9 mouse cellular contexts compared by ENCODE assay signal in genomic region chr13:40994487-40995263, GRCm38 (mm10). TPM values are rescaled to one million over a fixed set of nuclear protein-coding genes. Genes with fewer than 3 reads are reported as not detected.
DNase-seq lines count a peak whose midpoint lies in the region; ATAC-seq and TF ChIP-seq lines count a peak whose summit lies in the region.
"Had no signal": no experiment of that assay in that cellular context is flagged by ENCODE, and none has a peak within 500 bp of the region (broad histone marks: within the 10 kb centered on the region; RNA-seq: fewer than 3 reads in every experiment).

No protein-coding gene starts in this region.

- H3K4me3 ChIP-seq in hindbrain, embryonic 11.5 days (ENCODE audit: low read depth, low read length) = no peak overlapping the region
- H3K4me3 ChIP-seq in hindbrain, embryonic 14.5 days (replicated peaks; ENCODE audit: low read length) = no peak overlapping the region
- H3K4me3 ChIP-seq in neural tube, embryonic 15.5 days (replicated peaks) = no peak overlapping the region
- no peak overlapping the region for H3K4me3 ChIP-seq in forebrain, embryonic 16.5 days (replicated peaks; ENCODE audit: low read length)
- no peak overlapping the region for H3K4me3 ChIP-seq in stomach, postnatal 0 days (ENCODE audit: low read depth, low read length)

- H3K4me2 ChIP-seq in hindbrain, embryonic 11.5 days (replicated peaks; ENCODE audit: low read depth, low read length) = no peak overlapping the region
- no peak overlapping the region for H3K4me2 ChIP-seq in hindbrain, embryonic 14.5 days (replicated peaks)
- 0 out of 2 replicates have a peak overlapping the region, but pooled peaks have one; percentile 15 for H3K4me2 ChIP-seq in neural tube, embryonic 15.5 days
- 0 out of 2 replicates have a peak overlapping the region, but pooled peaks have one; percentile 10 for H3K4me2 ChIP-seq in forebrain, embryonic 16.5 days (ENCODE audit: low read length)
- H3K4me2 ChIP-seq in stomach, postnatal 0 days (replicated peaks; ENCODE audit: low read depth) = peak overlapping the region; percentile 38

- TF ChIP-seq EP300 in stomach, postnatal 0 days (optimal IDR thresholded peaks at IDR 0.05) = no peak

- DNase-seq in hindbrain, embryonic 11.5 days (ENCODE audit: low spot score) = peak; percentile 16
- DNase-seq in hindbrain, embryonic 14.5 days (ENCODE audit: low spot score) = no peak
- DNase-seq in neural tube, embryonic 10.5 days (ENCODE audit: extremely low spot score, low spot score) = no peak
- peak; percentile 15 for DNase-seq in stomach, postnatal 0 days (ENCODE audit: low spot score)
- no peak for DNase-seq in spleen, postnatal 14 days (ENCODE audit: low spot score in 2 of 2)
- DNase-seq in right cerebral cortex, postnatal 10 days (ENCODE audit: low spot score in 2 of 2) = no peak
- DNase-seq: right cerebral cortex, postnatal 25 days had no signal

- no peak for TF ChIP-seq CTCF in stomach, postnatal 0 days (IDR thresholded peaks at IDR 0.05; ENCODE audit: low read depth)

- 33% methylated on average over 8 of the region's 8 CpGs for WGBS in hindbrain, embryonic 11.5 days
- WGBS in hindbrain, embryonic 14.5 days = 24% methylated on average over 8 of the region's 8 CpGs
- WGBS in neural tube, embryonic 15.5 days = 9% methylated on average over 8 of the region's 8 CpGs
- 2% methylated on average over 8 of the region's 8 CpGs for WGBS in forebrain, embryonic 16.5 days
- WGBS in stomach, postnatal 0 days = 3% methylated on average over 8 of the region's 8 CpGs

- no peaks in the 10 kb centered on the region for H3K4me1 ChIP-seq in hindbrain, embryonic 11.5 days (replicated peaks; ENCODE audit: control insufficient read depth, insufficient read depth, low read length)
- H3K4me1 ChIP-seq in hindbrain, embryonic 14.5 days (replicated peaks; ENCODE audit: control insufficient read depth, insufficient read depth, low read length) = peaks cover 3% of the 10 kb centered on the region
- peaks cover 4% of the 10 kb centered on the region; the same call in 1 of the 2 replicates for H3K4me1 ChIP-seq in neural tube, embryonic 15.5 days
- H3K4me1 ChIP-seq in forebrain, embryonic 16.5 days (replicated peaks; ENCODE audit: control insufficient read depth, insufficient read depth, low read length) = 0 out of 2 replicates have a peak, but pooled peaks cover 3% of the 10 kb centered on the region
- H3K4me1 ChIP-seq in stomach, postnatal 0 days (replicated peaks; ENCODE audit: control insufficient read depth, insufficient read depth) = no peaks in the 10 kb centered on the region

- no peaks in the 10 kb centered on the region for H3K36me3 ChIP-seq in hindbrain, embryonic 11.5 days (ENCODE audit: control insufficient read depth, insufficient read depth, low read length)
- no peaks in the 10 kb centered on the region for H3K36me3 ChIP-seq in hindbrain, embryonic 14.5 days (replicated peaks; ENCODE audit: control insufficient read depth, insufficient read depth)
- H3K36me3 ChIP-seq in neural tube, embryonic 15.5 days = no peaks in the 10 kb centered on the region
- no peaks in the 10 kb centered on the region for H3K36me3 ChIP-seq in forebrain, embryonic 16.5 days (ENCODE audit: control insufficient read depth, insufficient read depth)
- H3K36me3 ChIP-seq in stomach, postnatal 0 days (ENCODE audit: control insufficient read depth, insufficient read depth, low read length) = no peaks in the 10 kb centered on the region

- no peak for ATAC-seq in hindbrain, embryonic 11.5 days (ENCODE audit: low FRiP score)
- ATAC-seq in hindbrain, embryonic 14.5 days (ENCODE audit: low FRiP score) = no peak
- no peak for ATAC-seq in neural tube, embryonic 15.5 days (ENCODE audit: low FRiP score)
- peak; percentile 23; the same call in 1 of the 2 replicates for ATAC-seq in forebrain, embryonic 16.5 days
- peak; percentile 67 for ATAC-seq in stomach, postnatal 0 days (ENCODE audit: low FRiP score, low TSS enrichment)

- H3K27me3 ChIP-seq in hindbrain, embryonic 11.5 days (ENCODE audit: control insufficient read depth, insufficient read depth, low read length) = no peaks in the 10 kb centered on the region
- no peaks in the 10 kb centered on the region for H3K27me3 ChIP-seq in hindbrain, embryonic 14.5 days (ENCODE audit: control insufficient read depth, insufficient read depth, low read length)
- no peaks in the 10 kb centered on the region for H3K27me3 ChIP-seq in neural tube, embryonic 15.5 days (replicated peaks)
- H3K27me3 ChIP-seq in forebrain, embryonic 16.5 days (replicated peaks; ENCODE audit: control insufficient read depth, insufficient read depth, low read length) = no peaks in the 10 kb centered on the region
- no peaks in the 10 kb centered on the region for H3K27me3 ChIP-seq in stomach, postnatal 0 days (ENCODE audit: control insufficient read depth, insufficient read depth, low read length)

- H3K9ac ChIP-seq in hindbrain, embryonic 11.5 days (ENCODE audit: low read depth, low read length) = no peak overlapping the region
- H3K9ac ChIP-seq in hindbrain, embryonic 14.5 days = no peak overlapping the region
- no peak overlapping the region for H3K9ac ChIP-seq in neural tube, embryonic 15.5 days (replicated peaks)
- no peak overlapping the region for H3K9ac ChIP-seq in forebrain, embryonic 16.5 days (replicated peaks; ENCODE audit: low read depth, low read length)
- H3K9ac ChIP-seq in stomach, postnatal 0 days (ENCODE audit: low read length) = peak overlapping the region; percentile 23; the same call in 1 of the 2 replicates

- no peaks in the 10 kb centered on the region for H3K9me3 ChIP-seq in hindbrain, embryonic 11.5 days (ENCODE audit: control insufficient read depth, low read length)
- H3K9me3 ChIP-seq in hindbrain, embryonic 14.5 days (ENCODE audit: control insufficient read depth, low read length) = no peaks in the 10 kb centered on the region
- H3K9me3 ChIP-seq in neural tube, embryonic 15.5 days (replicated peaks) = no peaks in the 10 kb centered on the region
- H3K9me3 ChIP-seq in forebrain, embryonic 16.5 days (ENCODE audit: control insufficient read depth, low read length) = no peaks in the 10 kb centered on the region
- no peaks in the 10 kb centered on the region for H3K9me3 ChIP-seq in stomach, postnatal 0 days (ENCODE audit: control insufficient read depth, low read length)

- H3K27ac ChIP-seq in hindbrain, embryonic 11.5 days (ENCODE audit: low read depth, low read length) = no peak overlapping the region
- no peak overlapping the region for H3K27ac ChIP-seq in hindbrain, embryonic 14.5 days
- no peak overlapping the region for H3K27ac ChIP-seq in neural tube, embryonic 15.5 days (replicated peaks)
- no peak overlapping the region for H3K27ac ChIP-seq in forebrain, embryonic 16.5 days (ENCODE audit: low read length)
- H3K27ac ChIP-seq in stomach, postnatal 0 days (replicated peaks) = peak overlapping the region; percentile 45; the same call in 1 of the 2 replicates

RNA-seq across cellular contexts. Expression of gene Pak1ip1, which starts 6.1 kb away (rescaled TPM):
- 90.7 and 94.8 TPM in 2 replicates for polyA plus RNA-seq in hindbrain, embryonic 11.5 days (2014; fragmentation: Nextera tagmentation; extraction: Ambion mirVana)
- polyA plus RNA-seq in hindbrain, embryonic 14.5 days (2014; fragmentation: Nextera tagmentation; extraction: Ambion mirVana) = 57.0 and 65.8 TPM in 2 replicates
- 50.3 and 60.1 TPM in 2 replicates for polyA plus RNA-seq in neural tube, embryonic 15.5 days (2015; fragmentation: Nextera tagmentation; extraction: Ambion mirVana)
- polyA plus RNA-seq in forebrain, embryonic 16.5 days (2015; fragmentation: Nextera tagmentation; extraction: Ambion mirVana) = 71.7 and 81.0 TPM in 2 replicates
- polyA plus RNA-seq in stomach, postnatal 0 days (2015; fragmentation: Nextera tagmentation; extraction: Ambion mirVana) = 60.2 and 63.8 TPM in 2 replicates

RNA-seq across cellular contexts. Expression of gene Tmem14c, which starts 21.4 kb away (rescaled TPM):
- polyA plus RNA-seq in hindbrain, embryonic 11.5 days (2014; fragmentation: Nextera tagmentation; extraction: Ambion mirVana) = 201 and 205 TPM in 2 replicates
- polyA plus RNA-seq in hindbrain, embryonic 14.5 days (2014; fragmentation: Nextera tagmentation; extraction: Ambion mirVana) = 136 and 147 TPM in 2 replicates
- polyA plus RNA-seq in neural tube, embryonic 15.5 days (2015; fragmentation: Nextera tagmentation; extraction: Ambion mirVana) = 142 and 155 TPM in 2 replicates
- polyA plus RNA-seq in forebrain, embryonic 16.5 days (2015; fragmentation: Nextera tagmentation; extraction: Ambion mirVana) = 109 and 113 TPM in 2 replicates
- polyA plus RNA-seq in stomach, postnatal 0 days (2015; fragmentation: Nextera tagmentation; extraction: Ambion mirVana) = 298 and 302 TPM in 2 replicates

Comparison
In these comparisons a context has a peak if more than half of its experiments do, and no peak if none do; other contexts are left out.
1. DNase-seq: peak in hindbrain, embryonic 11.5 days (single experiment) and stomach, postnatal 0 days (single experiment); none in hindbrain, embryonic 14.5 days (single experiment), neural tube, embryonic 10.5 days (single experiment), spleen, postnatal 14 days (0 of 2) and right cerebral cortex, postnatal 10 days (0 of 2).
2. ATAC-seq: peak in forebrain, embryonic 16.5 days (single experiment) and stomach, postnatal 0 days (single experiment); none in hindbrain, embryonic 11.5 days (single experiment), hindbrain, embryonic 14.5 days (single experiment) and neural tube, embryonic 15.5 days (single experiment).
3. H3K4me2 ChIP-seq: peak in neural tube, embryonic 15.5 days (single experiment), forebrain, embryonic 16.5 days (single experiment) and stomach, postnatal 0 days (single experiment); none in hindbrain, embryonic 11.5 days (single experiment) and hindbrain, embryonic 14.5 days (single experiment).